ENCODE assay signal across 8 mouse cellular contexts in genomic region chr5:113139064-113139726, GRCm38 (mm10). TPM values are rescaled to one million over a fixed set of nuclear protein-coding genes. Genes with fewer than 3 reads are reported as not detected.
DNase-seq lines count a peak whose midpoint lies in the region; ATAC-seq and TF ChIP-seq lines count a peak whose summit lies in the region.

No protein-coding gene starts in this region.

- TF ChIP-seq EP300 in lung, postnatal 0 days (IDR thresholded peaks at IDR 0.05): no peak

- peak overlapping the region; percentile 53 for H3K4me3 ChIP-seq in lung, postnatal 0 days (ENCODE audit: low read depth, low read length)
- peak overlapping the region; percentile 48 for H3K4me3 ChIP-seq in limb, embryonic 15.5 days
- H3K4me3 ChIP-seq in stomach, embryonic 15.5 days (replicated peaks): peak overlapping the region; percentile 49

- H3K27me3 ChIP-seq in lung, postnatal 0 days (replicated peaks; ENCODE audit: insufficient read depth, low read length): no peaks in the 10 kb centered on the region
- H3K27me3 ChIP-seq in limb, embryonic 15.5 days: peaks cover 12% of the 10 kb centered on the region; the same call in 1 of the 2 replicates
- H3K27me3 ChIP-seq in stomach, embryonic 15.5 days (replicated peaks): peaks cover 3% of the 10 kb centered on the region; the same call in 1 of the 2 replicates

- peak overlapping the region; percentile 75; the same call in 1 of the 2 replicates for H3K9ac ChIP-seq in lung, postnatal 0 days (replicated peaks; ENCODE audit: low read depth)
- H3K9ac ChIP-seq in limb, embryonic 15.5 days: peak overlapping the region; percentile 32
- H3K9ac ChIP-seq in stomach, embryonic 15.5 days: peak overlapping the region; percentile 46

- H3K4me2 ChIP-seq in lung, postnatal 0 days (replicated peaks; ENCODE audit: low read depth, low read length): peak overlapping the region; percentile 80
- peak overlapping the region; percentile 88 for H3K4me2 ChIP-seq in limb, embryonic 15.5 days
- peak overlapping the region; percentile 92 for H3K4me2 ChIP-seq in stomach, embryonic 15.5 days

- peak; percentile 49 to 53 for DNase-seq in cerebellum, postnatal 10 days
- no peak for DNase-seq in cerebellum, postnatal 25 days
- DNase-seq in lung, postnatal 0 days (ENCODE audit: low spot score): no peak
- DNase-seq in lung, postnatal 10 days: no peak
- DNase-seq in Muller cell, postnatal 12 days (ENCODE audit: inconsistent ontology term): no peak
- DNase-seq in cerebellum, adult 8-10 months: no peak

- no peaks in the 10 kb centered on the region for H3K36me3 ChIP-seq in lung, postnatal 0 days (ENCODE audit: insufficient read depth, low read length)
- no peaks in the 10 kb centered on the region for H3K36me3 ChIP-seq in limb, embryonic 15.5 days
- H3K36me3 ChIP-seq in stomach, embryonic 15.5 days: no peaks in the 10 kb centered on the region

- TF ChIP-seq CTCF in lung, postnatal 0 days (IDR thresholded peaks at IDR 0.05): no peak

- peak; percentile 16; the same call in 1 of the 2 replicates for ATAC-seq in lung, postnatal 0 days
- ATAC-seq in limb, embryonic 15.5 days (ENCODE audit: insufficient number of reproducible peaks, low FRiP score, low TSS enrichment, low read depth): no peak
- peak; percentile 20; the same call in 1 of the 2 replicates for ATAC-seq in stomach, embryonic 15.5 days (ENCODE audit: insufficient read depth, low FRiP score, low read depth)

- H3K4me1 ChIP-seq in lung, postnatal 0 days (ENCODE audit: insufficient read depth, low read depth, low read length): peaks cover 5% of the 10 kb centered on the region; the same call in 1 of the 2 replicates
- peaks cover 66% of the 10 kb centered on the region for H3K4me1 ChIP-seq in limb, embryonic 15.5 days
- peaks cover 41% of the 10 kb centered on the region for H3K4me1 ChIP-seq in stomach, embryonic 15.5 days

- H3K27ac ChIP-seq in lung, postnatal 0 days (ENCODE audit: low read length): peak overlapping the region; percentile 94
- peak overlapping the region; percentile 85 for H3K27ac ChIP-seq in limb, embryonic 15.5 days
- peak overlapping the region; percentile 95 for H3K27ac ChIP-seq in stomach, embryonic 15.5 days

- WGBS in lung, postnatal 0 days: 42% methylated on average over 7 of the region's 7 CpGs
- WGBS in limb, embryonic 15.5 days: 63% methylated on average over 7 of the region's 7 CpGs
- WGBS in stomach, embryonic 15.5 days: 47% methylated on average over 7 of the region's 7 CpGs

- H3K9me3 ChIP-seq in lung, postnatal 0 days (ENCODE audit: low read length): no peaks in the 10 kb centered on the region
- no peaks in the 10 kb centered on the region for H3K9me3 ChIP-seq in limb, embryonic 15.5 days
- H3K9me3 ChIP-seq in stomach, embryonic 15.5 days: no peaks in the 10 kb centered on the region

RNA-seq across cellular contexts. Expression of gene Crybb3, which starts 57.8 kb away (rescaled TPM):
- 0.57 and 1.5 TPM in 2 replicates for polyA plus RNA-seq in lung, postnatal 0 days (2015; fragmentation: Nextera tagmentation; extraction: Ambion mirVana)
- polyA plus RNA-seq in limb, embryonic 15.5 days (2015; fragmentation: Nextera tagmentation; extraction: Ambion mirVana): 1.0 and 1.8 TPM in 2 replicates
- 1.1 and 1.2 TPM in 2 replicates for polyA plus RNA-seq in stomach, embryonic 15.5 days (2015; fragmentation: Nextera tagmentation; extraction: Ambion mirVana)

Comparison
In these comparisons a context has a peak if more than half of its experiments do, and no peak if none do; other contexts are left out.
1. DNase-seq: peak in cerebellum, postnatal 10 days (2 of 2); none in cerebellum, postnatal 25 days (0 of 2), lung, postnatal 0 days (single experiment), lung, postnatal 10 days (single experiment), Muller cell, postnatal 12 days (single experiment) and cerebellum, adult 8-10 months (single experiment).
2. Peak in every context shown above with its lines, with median percentiles within 50 percentile points of each other: H3K27ac ChIP-seq, H3K4me2 ChIP-seq, H3K4me3 ChIP-seq and H3K9ac ChIP-seq.